Mouse (Mus musculus) liver, postnatal 0 days (tissue): Measurements from ENCODE around the gene Hoxb2.

ENCODE experiments used
- CTCF ChIP-seq: sonication (generic); IDR thresholded peaks from 2 replicates; pipeline ENCODE4 v1.5.1; 2016; ENCODE audit warnings: antibody characterized with exemption, low read depth
- EP300 ChIP-seq: IDR thresholded peaks from 2 replicates; pipeline ENCODE4 v1.6.1; 2016; ENCODE audit warnings: antibody characterized with exemption, low read depth, mild to moderate bottlenecking

DNA sequence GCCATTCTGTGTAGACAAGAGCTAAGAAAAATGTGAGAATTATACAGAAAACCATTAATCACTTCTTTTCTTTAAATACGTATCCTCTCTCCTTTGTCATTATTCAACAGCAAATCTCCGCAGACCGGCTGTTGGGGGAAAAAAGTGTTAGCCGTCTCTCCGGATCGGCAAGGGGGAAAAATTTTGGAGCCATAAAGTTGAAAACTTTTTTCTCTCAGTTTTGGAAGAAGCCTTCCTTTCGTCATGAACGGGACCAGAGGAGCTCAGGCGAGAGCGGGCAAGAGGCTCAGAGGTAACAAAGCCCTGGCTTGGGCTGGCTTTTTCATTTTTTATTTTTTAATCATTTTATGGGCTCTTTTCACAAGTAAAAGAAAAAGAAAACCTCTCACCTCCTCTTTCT lies 27.2 kb upstream of the Hoxb2 start, which contains the start of gene Hoxb3:
- TF ChIP-seq CTCF (no peak), EP300 (no peak)
